Mouse (Mus musculus) G1E (cell line): Measurements from ENCODE around the gene 1810010H24Rik.

Experiments used
- CTCF ChIP-seq: IDR thresholded peaks from 2 replicates; pipeline ENCODE4 v1.5.1; 2012; ENCODE audit warnings: low read depth, low read length, inconsistent platforms, mixed read lengths
- GATA1 ChIP-seq: IDR thresholded peaks from 2 replicates; pipeline ENCODE4 v1.6.1; 2012; ENCODE audit warnings: borderline replicate concordance, low read length, inconsistent platforms, mixed read lengths
- GATA2 ChIP-seq: IDR thresholded peaks from 2 replicates; pipeline ENCODE4 v1.6.1; 2012; ENCODE audit warnings: low read depth, low read length, inconsistent platforms, borderline replicate concordance
- POLR2AphosphoS5 ChIP-seq: IDR thresholded peaks from 2 replicates; pipeline ENCODE4 v1.6.1; 2012; ENCODE audit warnings: low read depth, low read length, inconsistent platforms; ENCODE audit not compliant: insufficient replicate concordance
- TAL1 ChIP-seq: conservative IDR thresholded peaks from 2 replicates; pipeline ENCODE4 v1.6.1; 2012; ENCODE audit warnings: low read depth, low read length, inconsistent platforms, mixed read lengths

DNA sequence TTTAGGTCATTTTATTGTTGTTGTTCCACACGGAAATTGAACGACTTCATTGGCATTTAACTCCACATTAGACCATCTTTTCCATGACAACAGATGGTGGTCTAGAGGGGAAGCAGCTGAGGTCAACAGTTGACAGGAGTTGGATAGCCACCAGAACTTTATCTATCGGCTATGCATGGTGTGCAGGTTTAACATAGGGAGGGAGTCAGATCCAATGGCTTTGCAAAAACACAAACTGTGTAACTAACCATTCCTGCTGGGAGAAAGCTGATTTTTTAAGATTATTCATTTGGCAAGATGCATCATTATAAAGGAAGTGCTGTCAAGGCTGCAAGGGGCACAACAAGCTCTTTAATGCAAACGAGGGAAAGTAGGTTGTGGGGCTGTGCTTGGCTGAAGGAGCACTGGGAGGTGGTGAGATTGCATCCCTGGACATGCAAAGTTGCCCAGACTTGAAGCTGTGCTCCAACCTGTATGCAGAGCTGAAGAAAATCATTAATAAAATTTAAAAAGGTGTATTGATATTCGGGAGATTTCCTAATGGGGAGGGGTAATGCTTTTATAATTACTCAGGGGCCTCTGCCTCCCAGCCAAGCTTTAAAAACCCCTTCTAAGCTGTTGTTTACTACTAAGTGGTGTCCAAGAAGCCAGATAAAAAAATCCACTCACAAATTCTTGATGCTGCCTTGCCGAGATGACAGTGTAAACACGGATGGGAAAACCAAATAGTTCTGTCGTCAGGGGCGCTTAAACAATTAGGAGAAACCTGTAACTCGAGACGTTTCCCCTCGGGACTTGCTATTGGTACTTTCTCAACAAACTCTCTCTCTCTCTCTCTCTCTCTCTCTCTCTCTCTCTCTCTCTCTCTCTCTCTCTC lies 1.3 kb downstream of the 1810010H24Rik start:
- TF ChIP-seq CTCF, result no peak
- no peak for TF ChIP-seq GATA1
- no peak for TF ChIP-seq POLR2AphosphoS5
- no peak for TF ChIP-seq TAL1
- TF ChIP-seq GATA2, result no peak
